In genomic region chr2:129800271-129800903, GRCm38 (mm10) we compare ENCODE assay signal across 8 mouse cellular contexts. TPM values are rescaled to one million over a fixed set of nuclear protein-coding genes. Genes with fewer than 3 reads are reported as not detected.
DNase-seq lines count a peak whose midpoint lies in the region; ATAC-seq and TF ChIP-seq lines count a peak whose summit lies in the region.

TSS of gene Stk35 (plus strand) at chr2:129800517.

- peak within 1 kb of the TSS; percentile 99 for H3K9ac ChIP-seq in heart, embryonic 13.5 days
- peak within 1 kb of the TSS; percentile 89 for H3K9ac ChIP-seq in liver, embryonic 12.5 days
- H3K9ac ChIP-seq in stomach, embryonic 15.5 days = peak within 1 kb of the TSS; percentile 57

- peaks cover 48% of the 10 kb centered on the region for H3K79me2 ChIP-seq in C2C12 (ENCODE audit: control insufficient read depth, insufficient read depth)

- peak; percentile 96 for DNase-seq in brain, embryonic 14.5 days (ENCODE audit: low read depth)
- DNase-seq in kidney, postnatal 10 days = peak; percentile 94
- peak; percentile 59 to 66 for DNase-seq in natural killer cell, adult 2 months (ENCODE audit: low spot score in 2 of 2)

- H3K27me3 ChIP-seq in C2C12 (ENCODE audit: control insufficient read depth, insufficient read depth, insufficient read length) = no peaks in the 10 kb centered on the region
- no peaks in the 10 kb centered on the region; the same call in 1 of the 2 replicates for H3K27me3 ChIP-seq in erythroblast, embryonic 14.5 days (ENCODE audit: control insufficient read depth)
- no peaks in the 10 kb centered on the region for H3K27me3 ChIP-seq in heart, embryonic 13.5 days (replicated peaks)
- no peaks in the 10 kb centered on the region for H3K27me3 ChIP-seq in liver, embryonic 12.5 days (replicated peaks)
- H3K27me3 ChIP-seq in stomach, embryonic 15.5 days (replicated peaks) = no peaks in the 10 kb centered on the region

- H3K9me3 ChIP-seq in erythroblast, embryonic 14.5 days (ENCODE audit: control insufficient read depth, low read length) = no peaks in the 10 kb centered on the region
- H3K9me3 ChIP-seq in heart, embryonic 13.5 days = no peaks in the 10 kb centered on the region
- H3K9me3 ChIP-seq in liver, embryonic 12.5 days (replicated peaks) = no peaks in the 10 kb centered on the region
- no peaks in the 10 kb centered on the region for H3K9me3 ChIP-seq in stomach, embryonic 15.5 days

- peaks cover 25% of the 10 kb centered on the region for H3K4me1 ChIP-seq in erythroblast, embryonic 14.5 days (ENCODE audit: control insufficient read depth)
- peaks cover 42% of the 10 kb centered on the region for H3K4me1 ChIP-seq in heart, embryonic 13.5 days
- peaks cover 25% of the 10 kb centered on the region for H3K4me1 ChIP-seq in liver, embryonic 12.5 days
- H3K4me1 ChIP-seq in stomach, embryonic 15.5 days = peaks cover 18% of the 10 kb centered on the region

- TF ChIP-seq POLR2A in brain, embryonic 14.5 days (IDR thresholded peaks at IDR 0.05; ENCODE audit: borderline replicate concordance, extremely low read depth, insufficient read depth, insufficient read length, poor library complexity, severe bottlenecking) = peak; percentile 39; the same call in 1 of the 2 replicates

- under 1% methylated on average over 61 of the region's 63 CpGs for WGBS in heart, embryonic 13.5 days
- WGBS in liver, embryonic 12.5 days (ENCODE audit: insufficient replicate concordance) = under 1% methylated on average over 63 of the region's 63 CpGs
- WGBS in stomach, embryonic 15.5 days = under 1% methylated on average over 63 of the region's 63 CpGs

- H3ac ChIP-seq in C2C12 (ENCODE audit: control insufficient read depth, insufficient read length, low read depth) = peak within 1 kb of the TSS; percentile 91

- no peak for TF ChIP-seq CTCF in C2C12 (IDR thresholded peaks at IDR 0.05; ENCODE audit: control insufficient read depth, insufficient read depth, insufficient read length)
- TF ChIP-seq CTCF in brain, embryonic 14.5 days (IDR thresholded peaks at IDR 0.05; ENCODE audit: borderline replicate concordance, extremely low read depth, insufficient read depth, insufficient read length) = no peak

- peaks cover 34% of the 10 kb centered on the region for H3K36me3 ChIP-seq in C2C12 (ENCODE audit: control insufficient read depth, insufficient read depth)
- H3K36me3 ChIP-seq in erythroblast, embryonic 14.5 days (ENCODE audit: control insufficient read depth) = peaks cover 36% of the 10 kb centered on the region
- peaks cover 22% of the 10 kb centered on the region for H3K36me3 ChIP-seq in heart, embryonic 13.5 days
- peaks cover 33% of the 10 kb centered on the region for H3K36me3 ChIP-seq in liver, embryonic 12.5 days
- H3K36me3 ChIP-seq in stomach, embryonic 15.5 days = no peaks in the 10 kb centered on the region

- H3K4me2 ChIP-seq in heart, embryonic 13.5 days = peak within 1 kb of the TSS; percentile 83
- peak within 1 kb of the TSS; percentile 84 for H3K4me2 ChIP-seq in liver, embryonic 12.5 days
- peak within 1 kb of the TSS; percentile 71 for H3K4me2 ChIP-seq in stomach, embryonic 15.5 days

- H3K4me3 ChIP-seq in C2C12 (ENCODE audit: insufficient read depth, poor library complexity, severe bottlenecking) = peak within 1 kb of the TSS; percentile 94
- peak within 1 kb of the TSS; percentile 94 for H3K4me3 ChIP-seq in erythroblast, embryonic 14.5 days (replicated peaks)
- peak within 1 kb of the TSS; percentile 98 for H3K4me3 ChIP-seq in heart, embryonic 13.5 days
- H3K4me3 ChIP-seq in liver, embryonic 12.5 days = peak within 1 kb of the TSS; percentile 87
- peak within 1 kb of the TSS; percentile 65 for H3K4me3 ChIP-seq in stomach, embryonic 15.5 days (replicated peaks)

- peaks cover 35% of the 10 kb centered on the region for H3K79me3 ChIP-seq in C2C12 (ENCODE audit: low read depth)

- peak within 1 kb of the TSS; percentile 97 for H3K27ac ChIP-seq in heart, embryonic 13.5 days (replicated peaks)
- H3K27ac ChIP-seq in liver, embryonic 12.5 days = peak within 1 kb of the TSS; percentile 92
- peak within 1 kb of the TSS; percentile 98 for H3K27ac ChIP-seq in stomach, embryonic 15.5 days

- ATAC-seq in heart, embryonic 13.5 days (ENCODE audit: extremely low read depth, insufficient number of reproducible peaks, low FRiP score, low TSS enrichment) = peak; percentile 84
- peak; percentile 89 for ATAC-seq in liver, embryonic 12.5 days
- peak; percentile 89 for ATAC-seq in stomach, embryonic 15.5 days (ENCODE audit: insufficient read depth, low FRiP score, low read depth)

TF ChIP-seq in C2C12, 6 proteins besides CTCF, POLR2A, EP300 and RAD21:
- peak; percentile 52 for TF ChIP-seq MAX (IDR thresholded peaks at IDR 0.05)
- no peak for TF ChIP-seq CEBPB (IDR thresholded peaks at IDR 0.05; ENCODE audit: low read depth)

RNA-seq across cellular contexts. Expression of gene Stk35, which starts in this region (rescaled TPM):
- 12.9 TPM for polyA plus RNA-seq in C2C12 (2012; fragmentation: generic; extraction: Trizol)
- polyA plus RNA-seq in brain, embryonic 14.5 days (2012; rRNA removed) = 24.2 and 24.6 TPM in 2 replicates
- 0.74 and 1.0 TPM in 2 replicates for polyA plus RNA-seq in erythroblast, embryonic 14.5 days (2012)
- polyA plus RNA-seq in heart, embryonic 13.5 days (2015; fragmentation: Nextera tagmentation; extraction: Ambion mirVana) = 6.1 and 6.2 TPM in 2 replicates
- 10.0 and 11.1 TPM in 2 replicates for polyA plus RNA-seq in liver, embryonic 12.5 days (2016; fragmentation: Nextera tagmentation; extraction: Ambion mirVana)
- polyA plus RNA-seq in stomach, embryonic 15.5 days (2015; fragmentation: Nextera tagmentation; extraction: Ambion mirVana) = 11.4 and 12.2 TPM in 2 replicates

Comparison
In these comparisons a context has a peak if more than half of its experiments do, and no peak if none do; other contexts are left out.
1. Peak in every context shown above with its lines: DNase-seq, ATAC-seq, H3K4me3 ChIP-seq and H3K27ac ChIP-seq.